Comparison of ENCODE assay signal across 25 mouse cellular contexts in genomic region chr8:26831790-26832189, GRCm38 (mm10).
A peak's percentile ranks its signal among the peaks of the same experiment; 100 is the strongest.
DNase-seq lines count a peak whose midpoint lies in the region; ATAC-seq and TF ChIP-seq lines count a peak whose summit lies in the region.
"Had no signal": no experiment of that assay in that cellular context is flagged by ENCODE, and none has a peak within 500 bp of the region (broad histone marks: within the 10 kb centered on the region; RNA-seq: fewer than 3 reads in every experiment).

No protein-coding gene starts in this region.

- WGBS in hindbrain, embryonic 10.5 days = 75% methylated on average over 6 of the region's 6 CpGs
- whole genome bisulfite sequencing in hindbrain, embryonic 11.5 days = 64% methylated on average over 6 of the region's 6 CpGs
- 52% methylated on average over 6 of the region's 6 CpGs for WGBS in embryonic facial prominence, embryonic 14.5 days

- H3K9ac ChIP-seq in hindbrain, embryonic 11.5 days (ENCODE audit: low read depth, low read length) = no peak overlapping the region
- H3K9ac ChIP-seq in embryonic facial prominence, embryonic 14.5 days (ENCODE audit: low read depth, low read length) = no peak overlapping the region
- H3K9ac ChIP-seq: embryonic facial prominence, embryonic 12.5 days; forebrain, embryonic 12.5 days; forebrain, postnatal 0 days; hindbrain, embryonic 12.5 days; liver, embryonic 13.5 days; neural tube, embryonic 15.5 days had no signal

- H3K4me2 ChIP-seq in hindbrain, embryonic 11.5 days (replicated peaks; ENCODE audit: low read depth, low read length) = no peak overlapping the region
- H3K4me2 ChIP-seq in embryonic facial prominence, embryonic 14.5 days (ENCODE audit: low read depth, low read length) = no peak overlapping the region
- H3K4me2 ChIP-seq in myocyte (ENCODE audit: low read depth) = peak overlapping the region; percentile 22
- H3K4me2 ChIP-seq: embryonic facial prominence, embryonic 12.5 days; forebrain, embryonic 12.5 days; hindbrain, embryonic 12.5 days; liver, embryonic 13.5 days; neural tube, embryonic 15.5 days had no signal

- no peak overlapping the region for H3ac ChIP-seq in myocyte (ENCODE audit: control insufficient read depth, insufficient read length)

- peaks cover 48% of the 10 kb centered on the region for H3K4me1 ChIP-seq in hindbrain, embryonic 10.5 days (replicated peaks)
- peaks cover 3% of the 10 kb centered on the region; the same call in 1 of the 2 replicates for H3K4me1 ChIP-seq in hindbrain, embryonic 11.5 days (replicated peaks; ENCODE audit: control insufficient read depth, insufficient read depth, low read length)
- peaks cover 51% of the 10 kb centered on the region for H3K4me1 ChIP-seq in embryonic facial prominence, embryonic 14.5 days (ENCODE audit: control insufficient read depth, insufficient read depth, low read length)

- intact Hi-C loops in left cerebral cortex, postnatal 25 days (cut with DNase I) = no loop called here

- no peaks in the 10 kb centered on the region for H3K79me2 ChIP-seq in myocyte (ENCODE audit: control insufficient read depth, insufficient read depth)

- 0 out of 2 replicates have a peak overlapping the region, but pooled peaks have one; percentile 8 for H3K27ac ChIP-seq in hindbrain, embryonic 10.5 days
- H3K27ac ChIP-seq in hindbrain, embryonic 11.5 days (ENCODE audit: low read depth, low read length) = no peak overlapping the region
- no peak overlapping the region for H3K27ac ChIP-seq in embryonic facial prominence, embryonic 14.5 days (replicated peaks; ENCODE audit: low read depth, low read length)
- H3K27ac ChIP-seq: embryonic facial prominence, embryonic 12.5 days; forebrain, embryonic 12.5 days; hindbrain, embryonic 12.5 days; hindbrain, postnatal 0 days; liver, embryonic 13.5 days; neural tube, embryonic 15.5 days had no signal

- no peak for TF ChIP-seq POLR2A in myocyte (IDR thresholded peaks at IDR 0.05; ENCODE audit: insufficient read length, low read depth)

- no peak for ATAC-seq in hindbrain, embryonic 11.5 days (ENCODE audit: low FRiP score)
- peak; percentile 13; the same call in 1 of the 2 replicates for ATAC-seq in embryonic facial prominence, embryonic 14.5 days (ENCODE audit: low read depth)
- ATAC-seq: forebrain, postnatal 0 days; hindbrain, postnatal 0 days had no signal

- no peaks in the 10 kb centered on the region for H3K9me3 ChIP-seq in hindbrain, embryonic 10.5 days
- no peaks in the 10 kb centered on the region for H3K9me3 ChIP-seq in hindbrain, embryonic 11.5 days (ENCODE audit: control insufficient read depth, low read length)
- no peaks in the 10 kb centered on the region for H3K9me3 ChIP-seq in embryonic facial prominence, embryonic 14.5 days (ENCODE audit: control insufficient read depth, low read length)
- H3K9me3 ChIP-seq: embryonic facial prominence, embryonic 12.5 days; forebrain, embryonic 12.5 days; hindbrain, embryonic 12.5 days; liver, embryonic 13.5 days; neural tube, embryonic 15.5 days had no signal

- peaks cover 20% of the 10 kb centered on the region for H3K27me3 ChIP-seq in hindbrain, embryonic 10.5 days (ENCODE audit: insufficient read depth, poor library complexity, severe bottlenecking)
- no peaks in the 10 kb centered on the region for H3K27me3 ChIP-seq in hindbrain, embryonic 11.5 days (ENCODE audit: control insufficient read depth, insufficient read depth, low read length)
- no peaks in the 10 kb centered on the region; the same call in none of the 2 replicates for H3K27me3 ChIP-seq in embryonic facial prominence, embryonic 14.5 days (replicated peaks; ENCODE audit: control insufficient read depth, insufficient read depth, low read length)
- no peaks in the 10 kb centered on the region for H3K27me3 ChIP-seq in myocyte (ENCODE audit: control insufficient read depth, insufficient read depth, insufficient read length)
- H3K27me3 ChIP-seq: CH12.LX; liver, embryonic 13.5 days had no signal

- DNase-seq in hindbrain, embryonic 10.5 days (ENCODE audit: low spot score) = no peak
- DNase-seq in hindbrain, embryonic 11.5 days (ENCODE audit: low spot score) = no peak
- peak; percentile 62 for DNase-seq in Muller cell, postnatal 12 days (ENCODE audit: inconsistent ontology term)
- no peak for DNase-seq in embryonic facial prominence, embryonic 14.5 days (ENCODE audit: low spot score)
- DNase-seq in retina, postnatal 1 day = no peak
- DNase-seq in left cerebral cortex, postnatal 25 days (ENCODE audit: low spot score in 2 of 2) = no peak
- DNase-seq: cerebellum, adult 8-10 months; cerebellum, postnatal 36 days; forebrain, postnatal 0 days; gastrocnemius, postnatal 14 days; heart, postnatal 14 days; kidney, adult 9 months; kidney, postnatal 10 days; liver, embryonic 13.5 days; lung, adult 18-20 months; midbrain, embryonic 14.5 days; right cerebral cortex, postnatal 25 days; spleen, adult 18-20 months had no signal

- H3K36me3 ChIP-seq in hindbrain, embryonic 10.5 days = no peaks in the 10 kb centered on the region
- H3K36me3 ChIP-seq in hindbrain, embryonic 11.5 days (ENCODE audit: control insufficient read depth, insufficient read depth, low read length) = no peaks in the 10 kb centered on the region
- H3K36me3 ChIP-seq in embryonic facial prominence, embryonic 14.5 days (ENCODE audit: control insufficient read depth, insufficient read depth, low read length) = no peaks in the 10 kb centered on the region
- H3K36me3 ChIP-seq in myocyte (ENCODE audit: control insufficient read depth, insufficient read depth) = no peaks in the 10 kb centered on the region
- H3K36me3 ChIP-seq: embryonic facial prominence, embryonic 12.5 days; forebrain, embryonic 12.5 days; hindbrain, embryonic 12.5 days; liver, embryonic 13.5 days; neural tube, embryonic 15.5 days had no signal

- H3K4me3 ChIP-seq in hindbrain, embryonic 10.5 days = no peak overlapping the region
- H3K4me3 ChIP-seq in hindbrain, embryonic 11.5 days (ENCODE audit: low read depth, low read length) = no peak overlapping the region
- H3K4me3 ChIP-seq in embryonic facial prominence, embryonic 14.5 days (ENCODE audit: low read depth, low read length) = no peak overlapping the region
- no peak overlapping the region for H3K4me3 ChIP-seq in myocyte
- H3K4me3 ChIP-seq: embryonic facial prominence, embryonic 12.5 days; forebrain, embryonic 12.5 days; hindbrain, embryonic 12.5 days; liver, embryonic 13.5 days; neural tube, embryonic 15.5 days had no signal

TF ChIP-seq in myocyte, 11 proteins besides CTCF, POLR2A, EP300 and RAD21:
- TF ChIP-seq POLR2AphosphoS2 (IDR thresholded peaks at IDR 0.05; ENCODE audit: insufficient read length, low read depth) = no peak
- TF ChIP-seq MYOD1 (IDR thresholded peaks at IDR 0.05; ENCODE audit: control insufficient read depth in 1 of 3, insufficient read length in 2 of 3, low read depth in 2 of 3) = no peak
- TF ChIP-seq SRF (IDR thresholded peaks at IDR 0.05; ENCODE audit: control insufficient read depth, insufficient read length, low read depth) = no peak
- TF ChIP-seq MAX (IDR thresholded peaks at IDR 0.05; ENCODE audit: low read depth) = no peak
- no peak for TF ChIP-seq TCF12 (IDR thresholded peaks at IDR 0.05; ENCODE audit: insufficient read depth, poor library complexity, severe bottlenecking)
- TF ChIP-seq E2F4 (IDR thresholded peaks at IDR 0.05; ENCODE audit: insufficient read depth) = no peak
- no peak for TF ChIP-seq CEBPB (IDR thresholded peaks at IDR 0.05; ENCODE audit: insufficient read depth, poor library complexity, severe bottlenecking)
- no peak for TF ChIP-seq USF1 (IDR thresholded peaks at IDR 0.05; ENCODE audit: low read depth)
- TF ChIP-seq TCF3 (IDR thresholded peaks at IDR 0.05; ENCODE audit: insufficient read length, low read depth) = no peak
- no peak for TF ChIP-seq MYOG (IDR thresholded peaks at IDR 0.05; ENCODE audit: control insufficient read depth in 1 of 3, insufficient read depth in 1 of 3, insufficient read length in 2 of 3, low read depth in 2 of 3)
- TF ChIP-seq REST (IDR thresholded peaks at IDR 0.05; ENCODE audit: insufficient read depth, insufficient read length) = no peak
